Mouse (Mus musculus): ENCODE measurements around the gene Vwa3b.

Vwa3b gene

GRCm38 (mm10) chr1:37230404-37230803 is 204.0 kb downstream of the Vwa3b start:
- no peak for DNase-seq (ENCODE audit: low spot score in 2 of 2)

DNA sequence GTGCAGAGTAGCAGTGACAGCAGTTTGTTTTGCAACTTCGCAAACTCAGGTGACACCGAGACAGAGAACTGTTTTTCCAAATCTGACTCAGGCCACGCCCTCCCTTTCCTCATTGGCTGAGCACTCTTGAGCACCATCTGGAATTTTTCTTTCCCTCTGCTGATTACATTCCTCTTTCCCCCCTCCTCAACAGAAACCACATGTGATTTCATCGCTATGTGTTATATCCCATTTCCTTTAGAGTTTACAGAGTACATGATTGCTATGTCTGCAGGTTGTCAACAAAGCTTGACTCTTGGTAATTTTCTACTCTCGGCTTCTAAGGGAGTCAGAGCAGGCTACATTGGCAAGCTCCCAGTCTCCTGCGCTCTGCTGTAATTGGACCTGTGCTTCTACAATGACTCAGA is 204.9 kb downstream of the Vwa3b start:
- no peak for DNase-seq (ENCODE audit: low spot score in 2 of 2)

Data from spleen, postnatal 14 days (tissue).